Mouse (Mus musculus): ENCODE data around the gene Zbtb32. TPM values are rescaled to one million over a fixed set of nuclear protein-coding genes. Genes with fewer than 3 reads are reported as not detected.

The Zbtb32 gene
- polyA plus RNA-seq, 1 experiment from 2014 or later = 0.31 TPM

- WGBS = 2% methylated on average over 44 of the region's 44 CpGs
- Histone ChIP-seq H3K27me3 (ENCODE audit: control insufficient read depth, insufficient read depth, low read length) (no peaks in the 10 kb centered on the region), H3K9ac (ENCODE audit: low read length) (peak within 1 kb of the TSS; percentile 73), H3K27ac (ENCODE audit: low read depth, low read length) (no peak within 1 kb of the TSS), H3K9me3 (ENCODE audit: control insufficient read depth, low read length) (no peaks in the 10 kb centered on the region), H3K36me3 (ENCODE audit: control insufficient read depth, insufficient read depth, low read length) (no peaks in the 10 kb centered on the region), H3K4me2 (ENCODE audit: low read depth, low read length, severe bottlenecking) (peak within 1 kb of the TSS; percentile 88), H3K4me1 (replicated peaks; ENCODE audit: control insufficient read depth, insufficient read depth, low read length) (peaks cover 3% of the 10 kb centered on the region; the same call in 1 of the 2 replicates), H3K4me3 (ENCODE audit: low read depth, low read length) (peak within 1 kb of the TSS; percentile 80)
- DNase-seq (ENCODE audit: low spot score) (peak; percentile 94), ATAC-seq (replicated peaks; ENCODE audit: low FRiP score) (peak; percentile 91)
These were observed 27.0 kb upstream of the Zbtb32 start, which contains the start of gene Cox6b1 for GRCm38 (mm10) chr7:30625530-30626384. Gene Cox6b1, minus strand, starts transcription at chr7:30626151.

GRCm38 (mm10) chr7:30619202-30619601 is 20.5 kb upstream of the Zbtb32 start:
- H3K4me1 ChIP-seq (replicated peaks; ENCODE audit: control insufficient read depth, insufficient read depth, low read length) = no peaks in the 10 kb centered on the region
- ATAC-seq (replicated peaks; ENCODE audit: low FRiP score) (no peak), DNase-seq (ENCODE audit: low spot score) (no peak)
- no peak overlapping the region for H3K4me2 ChIP-seq (ENCODE audit: low read depth, low read length, severe bottlenecking)
- H3K4me3 ChIP-seq (ENCODE audit: low read depth, low read length) = no peak overlapping the region
- peaks cover 3% of the 10 kb centered on the region; the same call in 1 of the 2 replicates for H3K36me3 ChIP-seq (ENCODE audit: control insufficient read depth, insufficient read depth, low read length)
- H3K9me3 ChIP-seq (ENCODE audit: control insufficient read depth, low read length) = no peaks in the 10 kb centered on the region
- 92% methylated on average over 3 of the region's 3 CpGs for WGBS
- no peaks in the 10 kb centered on the region for H3K27me3 ChIP-seq (ENCODE audit: control insufficient read depth, insufficient read depth, low read length)
- no peak overlapping the region for H3K27ac ChIP-seq (ENCODE audit: low read depth, low read length)
- no peak overlapping the region for H3K9ac ChIP-seq (ENCODE audit: low read length)

DNA sequence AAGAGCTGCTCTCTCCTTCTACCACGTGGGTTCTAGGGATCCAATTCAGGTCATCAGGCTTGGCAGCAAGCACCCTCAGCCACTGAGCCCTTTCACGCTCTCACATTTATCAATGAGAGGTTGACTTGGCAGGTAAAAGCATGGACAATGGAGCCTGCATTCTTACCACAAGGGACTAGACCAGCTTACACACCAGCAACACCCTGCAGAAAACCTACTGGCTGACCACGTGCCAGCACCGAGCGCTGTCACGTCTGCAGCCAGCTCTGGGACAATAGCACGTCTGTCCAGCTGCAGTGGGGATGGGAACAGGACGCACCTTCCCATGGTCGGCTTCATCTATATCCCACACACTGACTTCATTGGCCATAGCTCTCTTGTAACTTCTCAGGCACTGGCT is 19.9 kb upstream of the Zbtb32 start:
- WGBS = 94% methylated on average over 9 of the region's 9 CpGs
- H3K27ac ChIP-seq (ENCODE audit: low read depth, low read length) = no peak overlapping the region
- H3K9me3 ChIP-seq (ENCODE audit: control insufficient read depth, low read length) = no peaks in the 10 kb centered on the region
- no peaks in the 10 kb centered on the region for H3K27me3 ChIP-seq (ENCODE audit: control insufficient read depth, insufficient read depth, low read length)
- H3K36me3 ChIP-seq (ENCODE audit: control insufficient read depth, insufficient read depth, low read length) = peaks cover 3% of the 10 kb centered on the region; the same call in 1 of the 2 replicates
- ATAC-seq (replicated peaks; ENCODE audit: low FRiP score) = no peak
- no peaks in the 10 kb centered on the region for H3K4me1 ChIP-seq (replicated peaks; ENCODE audit: control insufficient read depth, insufficient read depth, low read length)
- no peak overlapping the region for H3K4me3 ChIP-seq (ENCODE audit: low read depth, low read length)
- H3K9ac ChIP-seq (ENCODE audit: low read length) = no peak overlapping the region
- no peak for DNase-seq (ENCODE audit: low spot score)
- no peak overlapping the region for H3K4me2 ChIP-seq (ENCODE audit: low read depth, low read length, severe bottlenecking)

DNA sequence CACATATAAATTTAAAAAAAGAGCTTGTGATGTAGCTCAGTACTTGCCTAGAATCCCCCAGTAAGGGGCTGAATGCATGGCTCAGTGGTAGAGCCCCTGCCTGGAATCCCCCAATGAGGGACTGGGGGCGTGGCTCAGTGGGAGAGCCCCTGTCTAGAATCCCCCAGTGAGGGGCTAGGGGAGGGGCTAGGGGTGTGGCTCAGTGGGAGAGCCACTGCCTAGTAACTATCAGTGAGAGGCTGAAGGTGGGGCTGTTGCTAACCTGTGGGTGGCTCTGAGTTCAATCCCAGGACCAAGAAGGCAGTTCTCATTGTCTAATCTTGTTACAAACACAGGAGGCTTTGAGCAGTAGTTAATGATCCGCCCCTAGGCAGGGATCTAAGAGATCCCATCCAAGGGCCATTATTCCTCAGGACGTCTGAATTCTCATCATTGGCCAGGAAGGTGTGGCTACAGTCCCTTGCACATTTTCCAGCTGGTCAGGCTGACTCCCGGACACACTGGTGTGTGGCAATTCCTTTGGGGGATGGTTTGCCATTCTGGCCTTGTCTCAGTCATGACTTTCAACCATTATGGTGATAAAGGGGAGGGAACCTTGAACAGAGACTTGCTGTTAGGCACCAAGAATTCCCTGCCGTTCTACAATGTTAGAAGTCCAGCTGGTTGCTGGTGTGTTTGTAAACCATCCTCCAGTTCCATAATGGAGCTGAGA is 16.5 kb upstream of the Zbtb32 start:
- Histone ChIP-seq H3K9me3 (ENCODE audit: control insufficient read depth, low read length) (no peaks in the 10 kb centered on the region), H3K36me3 (ENCODE audit: control insufficient read depth, insufficient read depth, low read length) (peaks cover 3% of the 10 kb centered on the region; the same call in 1 of the 2 replicates), H3K4me2 (ENCODE audit: low read depth, low read length, severe bottlenecking) (no peak overlapping the region), H3K9ac (ENCODE audit: low read length) (no peak overlapping the region), H3K4me1 (replicated peaks; ENCODE audit: control insufficient read depth, insufficient read depth, low read length) (no peaks in the 10 kb centered on the region), H3K27ac (ENCODE audit: low read depth, low read length) (no peak overlapping the region), H3K4me3 (ENCODE audit: low read depth, low read length) (no peak overlapping the region), H3K27me3 (ENCODE audit: control insufficient read depth, insufficient read depth, low read length) (no peaks in the 10 kb centered on the region)
- 55% methylated on average over 5 of the region's 5 CpGs for WGBS
- ATAC-seq (replicated peaks; ENCODE audit: low FRiP score) = no peak
- no peak for DNase-seq (ENCODE audit: low spot score)

DNA sequence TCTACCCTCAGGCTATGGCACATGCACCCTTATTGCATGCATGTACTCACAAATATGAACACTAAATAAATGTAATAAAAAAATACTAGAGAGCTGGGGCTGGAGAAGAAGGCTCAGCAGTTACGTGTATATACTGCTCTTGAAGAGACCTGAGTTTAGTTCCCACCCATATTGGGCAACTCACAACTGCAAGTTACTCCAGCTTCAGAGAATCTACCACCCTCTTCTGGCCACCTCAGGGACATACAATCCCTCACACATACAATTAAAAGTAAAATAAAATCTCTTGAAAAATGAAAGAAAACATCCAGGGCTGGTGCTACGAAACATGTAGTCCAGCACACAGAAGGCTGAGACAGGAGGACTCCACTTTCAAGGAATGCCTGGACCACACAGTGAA is 15.7 kb upstream of the Zbtb32 start:
- H3K27ac ChIP-seq (ENCODE audit: low read depth, low read length) = no peak overlapping the region
- H3K9me3 ChIP-seq (ENCODE audit: control insufficient read depth, low read length) = no peaks in the 10 kb centered on the region
- no peaks in the 10 kb centered on the region for H3K27me3 ChIP-seq (ENCODE audit: control insufficient read depth, insufficient read depth, low read length)
- H3K4me2 ChIP-seq (ENCODE audit: low read depth, low read length, severe bottlenecking) = no peak overlapping the region
- H3K9ac ChIP-seq (ENCODE audit: low read length) = no peak overlapping the region
- no peak overlapping the region for H3K4me3 ChIP-seq (ENCODE audit: low read depth, low read length)
- 88% methylated on average over 2 of the region's 2 CpGs for WGBS
- H3K36me3 ChIP-seq (ENCODE audit: control insufficient read depth, insufficient read depth, low read length) = peaks cover 3% of the 10 kb centered on the region; the same call in 1 of the 2 replicates
- ATAC-seq (replicated peaks; ENCODE audit: low FRiP score) (no peak), DNase-seq (ENCODE audit: low spot score) (no peak)
- H3K4me1 ChIP-seq (replicated peaks; ENCODE audit: control insufficient read depth, insufficient read depth, low read length) = no peaks in the 10 kb centered on the region

DNA sequence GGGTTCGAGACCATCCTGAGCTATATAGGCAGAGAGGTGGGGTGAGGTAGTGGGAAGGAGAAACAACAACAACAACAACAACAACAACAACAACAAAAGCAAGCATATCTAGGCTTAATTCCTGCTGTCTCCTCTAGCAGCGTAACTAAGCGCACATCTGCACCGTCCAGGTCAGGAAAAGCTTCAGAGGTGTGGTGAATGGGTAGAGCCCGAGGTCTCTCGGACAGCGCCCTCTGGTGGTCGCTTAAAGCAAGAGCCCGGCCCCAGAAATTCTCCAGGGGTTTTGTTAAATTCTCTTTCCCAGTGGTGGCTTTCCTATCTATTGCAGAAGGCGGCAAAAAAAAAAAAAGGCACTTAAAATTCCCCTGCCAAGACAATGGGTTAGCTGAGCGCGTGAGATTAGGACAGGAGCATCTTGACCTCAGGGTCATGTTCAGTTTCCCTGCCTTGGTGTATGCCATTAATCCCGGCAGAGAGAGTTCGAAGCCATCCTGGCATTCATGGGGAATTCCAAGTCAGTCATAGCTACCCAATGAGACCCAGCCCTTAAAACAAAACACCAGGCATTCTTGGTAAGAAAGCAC is 14.9 kb upstream of the Zbtb32 start:
- no peaks in the 10 kb centered on the region for H3K27me3 ChIP-seq (ENCODE audit: control insufficient read depth, insufficient read depth, low read length)
- H3K36me3 ChIP-seq (ENCODE audit: control insufficient read depth, insufficient read depth, low read length) = peaks cover 3% of the 10 kb centered on the region; the same call in 1 of the 2 replicates
- H3K4me3 ChIP-seq (ENCODE audit: low read depth, low read length) = no peak overlapping the region
- WGBS = 22% methylated on average over 14 of the region's 14 CpGs
- DNase-seq (ENCODE audit: low spot score) (peak; percentile 79), ATAC-seq (replicated peaks; ENCODE audit: low FRiP score) (peak; percentile 64; the same call in 1 of the 2 replicates)
- no peaks in the 10 kb centered on the region for H3K4me1 ChIP-seq (replicated peaks; ENCODE audit: control insufficient read depth, insufficient read depth, low read length)
- no peaks in the 10 kb centered on the region for H3K9me3 ChIP-seq (ENCODE audit: control insufficient read depth, low read length)
- no peak overlapping the region for H3K4me2 ChIP-seq (ENCODE audit: low read depth, low read length, severe bottlenecking)
- no peak overlapping the region for H3K27ac ChIP-seq (ENCODE audit: low read depth, low read length)
- H3K9ac ChIP-seq (ENCODE audit: low read length) = no peak overlapping the region

- H3K9me3 ChIP-seq (ENCODE audit: control insufficient read depth, low read length) = no peaks in the 10 kb centered on the region
- H3K27ac ChIP-seq (ENCODE audit: low read depth, low read length) = no peak within 1 kb of the TSS
- no peaks in the 10 kb centered on the region for H3K27me3 ChIP-seq (ENCODE audit: control insufficient read depth, insufficient read depth, low read length)
- WGBS = 82% methylated on average over 8 of the region's 8 CpGs
- no peak within 1 kb of the TSS for H3K4me3 ChIP-seq (ENCODE audit: low read depth, low read length)
- H3K4me1 ChIP-seq (replicated peaks; ENCODE audit: control insufficient read depth, insufficient read depth, low read length) = no peaks in the 10 kb centered on the region
- DNase-seq (ENCODE audit: low spot score) = no peak
- ATAC-seq (replicated peaks; ENCODE audit: low FRiP score) = no peak
- no peak within 1 kb of the TSS for H3K4me2 ChIP-seq (ENCODE audit: low read depth, low read length, severe bottlenecking)
- no peak within 1 kb of the TSS for H3K9ac ChIP-seq (ENCODE audit: low read length)
- H3K36me3 ChIP-seq (ENCODE audit: control insufficient read depth, insufficient read depth, low read length) = peaks cover 2% of the 10 kb centered on the region; the same call in 1 of the 2 replicates
These were observed 14.1 kb upstream of the Zbtb32 start, which contains the start of gene Upk1a for GRCm38 (mm10) chr7:30612654-30613402. Gene Upk1a, minus strand, starts transcription at chr7:30612847.

- no peak for ATAC-seq (replicated peaks; ENCODE audit: low FRiP score)
- H3K27me3 ChIP-seq (ENCODE audit: control insufficient read depth, insufficient read depth, low read length) = no peaks in the 10 kb centered on the region
- WGBS = 67% methylated on average over 7 of the region's 7 CpGs
These were observed 11.3 kb upstream of the Zbtb32 start for GRCm38 (mm10) chr7:30610043-30610442.

More at GRCm38 (mm10) chr7:30610043-30610442, 11.3 kb upstream of the Zbtb32 start:
- Histone ChIP-seq H3K27ac (ENCODE audit: low read depth, low read length) (no peak overlapping the region), H3K4me2 (ENCODE audit: low read depth, low read length, severe bottlenecking) (no peak overlapping the region), H3K4me3 (ENCODE audit: low read depth, low read length) (no peak overlapping the region), H3K9me3 (ENCODE audit: control insufficient read depth, low read length) (no peaks in the 10 kb centered on the region), H3K4me1 (replicated peaks; ENCODE audit: control insufficient read depth, insufficient read depth, low read length) (no peaks in the 10 kb centered on the region), H3K9ac (ENCODE audit: low read length) (no peak overlapping the region), H3K36me3 (ENCODE audit: control insufficient read depth, insufficient read depth, low read length) (no peaks in the 10 kb centered on the region)
- no peak for DNase-seq (ENCODE audit: low spot score)

All from forebrain, embryonic 11.5 days (tissue).